Mouse (Mus musculus) lung, adult 2 months (tissue): ENCODE data around the gene Tsku. TPM values are rescaled to one million over a fixed set of nuclear protein-coding genes. Genes with fewer than 3 reads are reported as not detected.
A peak's percentile ranks its signal among the peaks of the same experiment; 100 is the strongest.

Source experiments
- DNase-seq: peaks from one replicate; pipeline ENCODE4 v3.0.0; 2022
- H3K4me1 ChIP-seq: fragments of 200-500 bp; 2 replicates; pipeline ENCODE4 v1.6.1; 2011; ENCODE audit warnings: low read length; ENCODE audit not compliant: control insufficient read depth, insufficient read depth
- H3K4me3 ChIP-seq: fragments of 200-500 bp; replicated peaks from 2 replicates; pipeline ENCODE3; 2011; ENCODE audit warnings: low read depth, mild to moderate bottlenecking, control low read depth, low read length; ENCODE audit errors: extremely low read depth
- CTCF ChIP-seq: fragments of 200-500 bp; IDR thresholded peaks from 2 replicates; pipeline ENCODE4 v1.5.1; 2011; ENCODE audit warnings: mild to moderate bottlenecking, low read length, control low read depth; ENCODE audit not compliant: insufficient read depth
- POLR2A ChIP-seq: fragments of 200-500 bp; IDR thresholded peaks from 2 replicates; pipeline ENCODE4 v1.6.1; 2011; ENCODE audit warnings: low read depth, mild to moderate bottlenecking, control low read depth, low read length, borderline replicate concordance; ENCODE audit errors: extremely low read depth
- WGBS: fragments of 180-500 bp; shearing (Covaris S2); methylation state at CpG from one replicate; pipeline ENCODE4 v1.1.7; 2018; 5-methylcytosine and 5-hydroxymethylcytosine counted together
- polyA plus RNA-seq: library from polyadenylated mRNA; depleted of rRNA; stranded (reverse); fragments of >200 nt; gene quantifications from 2 replicates; pipeline ENCODE4 v1.2.3, GENCODE M21; 2012; rRNA removed

Gene Tsku
- 22.0 and 29.3 TPM in 2 replicates for polyA plus RNA-seq

- peak; percentile 81 for DNase-seq
Measured at GRCm38 (mm10) chr7:98361063-98361652, at the start of gene Tsku. Gene Tsku, minus strand, starts transcription at chr7:98361328.

DNA sequence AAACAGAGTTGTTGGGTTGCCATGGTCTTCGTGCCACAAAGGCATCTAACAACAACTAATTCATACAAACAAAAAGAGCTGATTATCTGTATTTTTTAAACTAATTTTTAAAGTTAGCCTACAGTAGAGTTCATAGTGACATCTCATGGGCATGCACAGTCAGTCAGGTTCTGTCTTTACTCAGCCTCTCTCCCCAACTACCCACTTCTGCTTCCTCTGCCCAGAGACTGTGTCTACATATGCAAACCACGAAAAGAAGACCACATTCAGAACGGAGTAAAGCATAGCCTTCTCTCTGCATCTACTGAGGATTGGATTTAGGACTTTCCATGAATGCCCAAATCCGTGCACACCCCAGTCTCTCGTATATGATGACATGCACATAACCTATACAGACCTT lies 46.5 kb upstream of the Tsku start:
- WGBS = 73% methylated on average over 5 of the region's 5 CpGs
- no peak for TF ChIP-seq POLR2A
- TF ChIP-seq CTCF = no peak
- no peak for DNase-seq
- H3K4me3 ChIP-seq = no peak overlapping the region
- H3K4me1 ChIP-seq = no peaks in the 10 kb centered on the region

More at GRCm38 (mm10) chr7:98361063-98361652, at the start of gene Tsku:
- WGBS = under 1% methylated on average over 52 of the region's 52 CpGs
- no peak for TF ChIP-seq CTCF
- TF ChIP-seq POLR2A = peak; percentile 61; the same call in 1 of the 2 replicates
- peak within 1 kb of the TSS; percentile 67 for H3K4me3 ChIP-seq
- H3K4me1 ChIP-seq = no peaks in the 10 kb centered on the region

DNA sequence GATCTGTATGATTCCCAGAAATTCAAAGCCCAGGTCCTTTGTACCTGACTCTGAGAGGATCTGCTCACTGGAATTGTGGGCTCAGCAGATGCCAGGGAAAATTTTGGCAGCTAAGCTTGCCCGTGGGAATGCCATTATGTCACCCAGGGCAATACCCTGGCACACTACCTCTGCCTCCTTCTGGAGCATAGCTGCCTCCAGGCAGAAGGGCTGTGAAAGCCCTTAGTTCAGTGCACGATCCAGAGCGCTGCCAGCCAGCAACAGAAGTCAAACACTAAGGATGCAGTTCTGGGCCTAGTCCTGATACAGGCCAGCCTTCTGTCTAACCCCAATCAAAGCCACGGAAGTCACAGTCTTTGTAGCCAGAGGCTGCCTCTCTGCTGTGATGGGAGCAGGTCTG lies 42.9 kb upstream of the Tsku start:
- no peak for TF ChIP-seq CTCF
- no peak for TF ChIP-seq POLR2A
- no peak overlapping the region for H3K4me3 ChIP-seq
- 88% methylated on average over 4 of the region's 4 CpGs for WGBS
- DNase-seq = no peak
- no peaks in the 10 kb centered on the region for H3K4me1 ChIP-seq

DNA sequence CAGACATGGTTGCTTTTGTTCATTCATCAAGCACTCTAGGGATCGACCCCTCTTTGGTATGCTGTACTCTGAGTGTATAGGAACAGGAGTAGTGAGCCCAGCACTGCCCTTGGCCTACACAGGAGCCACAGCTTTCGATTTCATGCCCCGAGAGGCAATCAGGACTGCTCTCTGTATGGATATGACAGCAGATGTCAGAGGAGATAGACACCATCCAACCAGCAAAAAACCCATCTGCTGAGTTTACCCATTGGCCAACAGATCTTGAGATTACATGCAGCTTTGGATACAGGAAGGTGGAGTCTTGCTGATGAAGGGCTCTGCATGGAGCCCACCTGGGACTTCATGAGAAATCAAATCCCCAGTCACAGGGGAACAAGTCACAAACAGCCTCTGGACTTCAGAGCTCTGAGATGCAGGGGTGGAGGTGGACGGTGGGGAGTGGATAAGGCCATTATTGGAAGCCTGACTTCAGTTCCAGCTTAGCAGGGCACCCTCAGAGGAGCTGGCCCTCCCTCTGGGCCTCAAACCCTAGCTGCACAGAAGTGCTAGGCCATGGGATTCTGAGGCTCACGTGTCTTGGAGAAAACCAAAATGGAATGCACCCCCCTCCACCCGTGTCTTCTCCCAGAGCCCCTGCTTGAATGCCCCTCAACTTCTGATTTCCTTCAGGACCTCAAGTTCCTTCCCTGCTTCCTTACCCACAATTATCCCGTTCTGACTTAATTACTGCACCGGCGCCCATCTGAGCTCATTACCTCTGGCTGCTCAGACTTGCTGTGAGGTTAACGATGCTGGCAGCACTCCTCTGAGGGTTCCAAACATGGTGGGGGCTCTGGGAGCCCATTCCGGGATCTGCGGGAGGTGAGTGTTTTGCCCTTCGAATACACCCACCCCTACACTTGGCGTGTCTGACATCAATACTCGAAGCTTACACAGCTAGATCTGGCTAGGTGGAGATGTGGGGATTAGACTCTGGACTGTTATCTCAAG lies 41.8 kb upstream of the Tsku start:
- WGBS = 83% methylated on average over 15 of the region's 15 CpGs
- no peaks in the 10 kb centered on the region for H3K4me1 ChIP-seq
- TF ChIP-seq CTCF = no peak
- TF ChIP-seq POLR2A = no peak
- DNase-seq = no peak
- no peak overlapping the region for H3K4me3 ChIP-seq

DNA sequence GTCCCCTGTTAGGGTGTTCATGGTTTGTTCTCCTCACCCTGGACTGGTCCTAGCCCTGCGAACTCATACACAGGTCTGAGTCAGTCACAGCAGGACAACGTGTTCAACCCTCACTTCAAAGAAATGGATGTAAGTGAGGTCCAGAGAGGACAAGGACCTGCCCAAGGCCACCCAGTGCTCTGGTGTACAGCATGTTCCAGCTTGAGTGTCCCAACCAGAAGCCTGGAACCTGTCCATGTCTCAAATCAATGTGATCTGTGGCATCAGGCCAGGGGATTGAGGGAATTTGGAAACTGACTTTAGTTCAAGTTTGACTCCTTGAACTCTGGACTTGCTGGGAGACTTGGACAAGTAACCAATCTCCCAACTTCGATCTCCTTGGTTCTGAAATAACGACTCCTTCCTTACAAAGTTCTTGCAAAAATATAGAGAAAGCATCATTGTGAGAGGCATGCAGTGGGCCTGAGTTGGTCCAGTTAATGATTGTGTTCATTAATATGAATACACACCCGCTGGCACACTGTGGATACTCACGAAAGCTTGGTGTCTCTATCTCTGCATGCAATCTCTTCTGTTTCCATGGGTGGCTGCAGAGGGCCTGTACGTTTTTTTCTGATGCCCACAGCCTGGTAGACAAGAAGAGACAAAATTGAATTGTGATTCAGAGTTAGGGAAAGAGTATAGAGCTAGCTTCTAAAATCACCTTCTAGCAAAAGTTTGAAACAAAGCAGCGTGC lies 31.5 kb upstream of the Tsku start:
- WGBS = 80% methylated on average over 8 of the region's 8 CpGs
- DNase-seq = no peak
- TF ChIP-seq CTCF (no peak), POLR2A (no peak)
- Histone ChIP-seq H3K4me1 (0 out of 2 replicates have a peak, but pooled peaks cover 3% of the 10 kb centered on the region), H3K4me3 (no peak overlapping the region)

- Histone ChIP-seq H3K4me1 (0 out of 2 replicates have a peak, but pooled peaks cover 3% of the 10 kb centered on the region), H3K4me3 (no peak overlapping the region)
- no peak for DNase-seq
- 58% methylated on average over 7 of the region's 7 CpGs for WGBS
- TF ChIP-seq CTCF (no peak), POLR2A (no peak)
Measured at GRCm38 (mm10) chr7:98391351-98391936, 30.3 kb upstream of the Tsku start.

DNA sequence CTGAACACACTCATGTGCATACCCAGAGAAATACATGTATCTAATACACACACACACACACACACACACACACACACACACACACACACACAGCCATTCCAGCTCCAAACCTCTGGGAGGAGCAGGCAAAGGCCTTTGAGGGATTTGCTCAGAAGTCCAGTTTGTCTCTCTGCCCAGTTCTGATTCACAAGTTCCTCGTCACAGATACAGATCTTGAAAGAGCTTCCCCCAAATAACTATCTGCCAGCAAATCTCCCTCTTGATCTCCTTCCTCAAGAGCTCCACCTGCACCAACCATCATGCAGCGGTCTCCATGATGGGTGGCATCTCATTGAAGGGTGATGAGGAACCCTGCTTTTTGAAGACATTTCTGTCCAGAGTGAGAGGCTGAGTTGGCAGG lies 29.4 kb upstream of the Tsku start:
- 55% methylated on average over 2 of the region's 2 CpGs for WGBS
- TF ChIP-seq POLR2A (no peak), CTCF (no peak)
- Histone ChIP-seq H3K4me3 (no peak overlapping the region), H3K4me1 (peaks cover 3% of the 10 kb centered on the region; the same call in 1 of the 2 replicates)
- DNase-seq = no peak

DNA sequence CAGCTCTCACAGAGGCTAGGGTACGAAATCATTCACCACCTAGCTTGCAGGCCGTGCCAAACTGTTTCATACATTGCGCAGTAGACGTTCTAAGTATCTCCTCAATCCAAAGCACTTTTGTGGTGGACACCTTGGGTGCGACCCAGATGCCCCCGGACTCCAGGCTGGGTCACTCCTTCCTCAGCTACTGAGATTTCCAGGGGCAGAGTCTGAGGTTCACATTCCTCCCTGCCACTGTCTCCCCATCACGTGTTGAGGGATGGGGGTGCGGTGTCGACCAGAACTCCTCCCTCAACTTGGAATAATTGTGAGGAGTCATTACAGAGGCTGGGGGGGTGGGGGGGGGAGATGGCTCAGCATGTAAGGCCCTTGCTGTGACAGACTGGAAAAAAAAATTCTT lies 28.5 kb upstream of the Tsku start:
- 82% methylated on average over 9 of the region's 9 CpGs for WGBS
- H3K4me1 ChIP-seq = peaks cover 3% of the 10 kb centered on the region; the same call in 1 of the 2 replicates
- no peak overlapping the region for H3K4me3 ChIP-seq
- DNase-seq = no peak
- TF ChIP-seq CTCF = no peak
- no peak for TF ChIP-seq POLR2A

GRCm38 (mm10) chr7:98388881-98389501 lies 27.9 kb upstream of the Tsku start:
- 49% methylated on average over 12 of the region's 12 CpGs for WGBS
- H3K4me1 ChIP-seq = peaks cover 3% of the 10 kb centered on the region; the same call in 1 of the 2 replicates
- no peak for DNase-seq
- no peak for TF ChIP-seq CTCF
- no peak for TF ChIP-seq POLR2A
- H3K4me3 ChIP-seq = no peak overlapping the region
